ENCODE assay signal across 9 mouse cellular contexts in the genomic region with DNA sequence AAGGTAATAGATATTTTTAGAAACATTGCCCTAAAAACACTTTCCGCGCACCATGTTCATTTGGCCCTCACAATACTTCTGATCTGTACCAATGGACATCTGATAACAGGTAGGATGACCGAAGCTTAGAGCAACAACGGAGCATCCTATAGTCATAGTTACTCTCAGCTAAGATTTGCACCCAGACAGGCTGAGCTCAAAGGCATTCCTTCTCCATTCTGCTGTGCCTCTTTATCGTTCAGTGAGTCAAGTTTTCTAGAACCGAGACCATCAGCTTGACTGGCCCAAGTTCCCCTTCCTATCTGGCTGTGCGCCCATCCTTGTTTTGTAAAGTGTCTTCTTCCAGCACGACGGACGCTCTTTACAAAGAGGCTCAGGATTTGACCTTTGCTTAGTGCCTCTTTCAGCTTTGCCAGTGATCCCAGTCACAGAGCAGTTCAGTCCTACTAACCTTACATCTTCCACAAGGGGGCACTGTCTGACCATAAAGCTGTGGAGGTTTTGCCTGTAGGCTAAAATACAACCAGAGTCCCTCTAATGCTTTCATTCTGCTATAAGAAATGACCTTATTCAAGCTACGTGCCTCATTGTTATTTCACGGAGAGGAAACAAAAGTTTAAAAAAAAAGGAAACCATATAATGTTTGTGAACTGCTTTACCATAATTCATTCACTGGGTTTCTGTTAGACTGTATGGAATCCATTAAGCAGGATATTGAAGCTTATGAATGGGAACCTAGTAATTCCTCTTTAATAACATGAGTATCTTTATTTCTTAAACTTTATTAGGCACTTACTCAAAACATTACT. TPM values are rescaled to one million over a fixed set of nuclear protein-coding genes. Genes with fewer than 3 reads are reported as not detected.
DNase-seq lines count a peak whose midpoint lies in the region; ATAC-seq and TF ChIP-seq lines count a peak whose summit lies in the region.
"Had no signal": no experiment of that assay in that cellular context is flagged by ENCODE, and none has a peak within 500 bp of the region (broad histone marks: within the 10 kb centered on the region; RNA-seq: fewer than 3 reads in every experiment).

No protein-coding gene starts in this region.

- H3K4me1 ChIP-seq in liver, adult 2 months (ENCODE audit: control insufficient read depth, insufficient read depth, low read length) = no peaks in the 10 kb centered on the region
- no peaks in the 10 kb centered on the region for H3K4me1 ChIP-seq in liver, embryonic 11.5 days (replicated peaks; ENCODE audit: control insufficient read depth, insufficient read depth, low read length)
- no peaks in the 10 kb centered on the region for H3K4me1 ChIP-seq in embryonic facial prominence, embryonic 15.5 days
- H3K4me1 ChIP-seq in hindbrain, embryonic 11.5 days (replicated peaks; ENCODE audit: control insufficient read depth, insufficient read depth, low read length) = no peaks in the 10 kb centered on the region

- TF ChIP-seq POLR2A in liver, adult 2 months (IDR thresholded peaks at IDR 0.05; ENCODE audit: extremely low read depth, insufficient read depth, low read length) = no peak
- no peak for TF ChIP-seq POLR2A in brain, embryonic 14.5 days (IDR thresholded peaks at IDR 0.05; ENCODE audit: borderline replicate concordance, extremely low read depth, insufficient read depth, insufficient read length, poor library complexity, severe bottlenecking)

- H3K9ac ChIP-seq in liver, adult 2 months (ENCODE audit: low read depth, low read length) = no peak overlapping the region
- H3K9ac ChIP-seq in liver, embryonic 11.5 days (ENCODE audit: low read depth, low read length) = no peak overlapping the region
- H3K9ac ChIP-seq in embryonic facial prominence, embryonic 15.5 days = no peak overlapping the region
- H3K9ac ChIP-seq in hindbrain, embryonic 11.5 days (ENCODE audit: low read depth, low read length) = no peak overlapping the region

- peak; percentile 52 for TF ChIP-seq CTCF in liver, adult 2 months (IDR thresholded peaks at IDR 0.05; ENCODE audit: low read depth, low read length)
- peak; percentile 83; the same call in 1 of the 2 replicates for TF ChIP-seq CTCF in brain, embryonic 14.5 days (IDR thresholded peaks at IDR 0.05; ENCODE audit: borderline replicate concordance, extremely low read depth, insufficient read depth, insufficient read length)

- no peaks in the 10 kb centered on the region for H3K27me3 ChIP-seq in liver, adult 2 months (ENCODE audit: control insufficient read depth, insufficient read depth, low read length)
- H3K27me3 ChIP-seq in liver, embryonic 11.5 days (replicated peaks; ENCODE audit: control insufficient read depth, insufficient read depth, low read length) = no peaks in the 10 kb centered on the region
- no peaks in the 10 kb centered on the region for H3K27me3 ChIP-seq in embryonic facial prominence, embryonic 15.5 days
- H3K27me3 ChIP-seq in hindbrain, embryonic 11.5 days (ENCODE audit: control insufficient read depth, insufficient read depth, low read length) = no peaks in the 10 kb centered on the region

- DNase-seq in liver, adult 2 months (ENCODE audit: extremely low read depth, low read depth, low spot score) = peak; percentile 57
- DNase-seq in liver, embryonic 11.5 days (ENCODE audit: low spot score) = no peak
- DNase-seq in brain, embryonic 14.5 days (ENCODE audit: low read depth) = peak; percentile 92
- DNase-seq in hindbrain, embryonic 11.5 days (ENCODE audit: low spot score) = peak; percentile 89
- peak; percentile 37 for DNase-seq in layer of hippocampus, adult 9-11 months
- peak; percentile 83 for DNase-seq in lung, postnatal 36 days
- peak; percentile 29 for DNase-seq in right cerebral cortex, postnatal 14 days

- no peaks in the 10 kb centered on the region for H3K36me3 ChIP-seq in liver, adult 2 months (ENCODE audit: control insufficient read depth, insufficient read depth, low read length)
- H3K36me3 ChIP-seq in liver, embryonic 11.5 days (ENCODE audit: control insufficient read depth, insufficient read depth, low read length) = no peaks in the 10 kb centered on the region
- H3K36me3 ChIP-seq in embryonic facial prominence, embryonic 15.5 days = no peaks in the 10 kb centered on the region
- H3K36me3 ChIP-seq in hindbrain, embryonic 11.5 days (ENCODE audit: control insufficient read depth, insufficient read depth, low read length) = no peaks in the 10 kb centered on the region

- no peak overlapping the region for H3K4me3 ChIP-seq in liver, adult 2 months (ENCODE audit: insufficient read depth, low read depth, low read length)
- no peak overlapping the region for H3K4me3 ChIP-seq in liver, embryonic 11.5 days (ENCODE audit: low read depth, low read length)
- no peak overlapping the region for H3K4me3 ChIP-seq in embryonic facial prominence, embryonic 15.5 days (replicated peaks)
- no peak overlapping the region for H3K4me3 ChIP-seq in hindbrain, embryonic 11.5 days (ENCODE audit: low read depth, low read length)

- no peak overlapping the region for H3K4me2 ChIP-seq in liver, embryonic 11.5 days
- no peak overlapping the region for H3K4me2 ChIP-seq in embryonic facial prominence, embryonic 15.5 days (replicated peaks)
- no peak overlapping the region for H3K4me2 ChIP-seq in hindbrain, embryonic 11.5 days (replicated peaks; ENCODE audit: low read depth, low read length)

- 55% methylated on average over 12 of the region's 12 CpGs for WGBS in liver, adult 2 months
- WGBS in liver, embryonic 11.5 days = 53% methylated on average over 12 of the region's 12 CpGs
- 49% methylated on average over 12 of the region's 12 CpGs for WGBS in embryonic facial prominence, embryonic 15.5 days
- 53% methylated on average over 12 of the region's 12 CpGs for WGBS in hindbrain, embryonic 11.5 days

- H3K27ac ChIP-seq in liver, adult 2 months (replicated peaks; ENCODE audit: insufficient read depth, low read depth, low read length) = no peak overlapping the region
- H3K27ac ChIP-seq in liver, embryonic 11.5 days (ENCODE audit: low read depth, low read length) = no peak overlapping the region
- no peak overlapping the region for H3K27ac ChIP-seq in embryonic facial prominence, embryonic 15.5 days (replicated peaks)
- no peak overlapping the region for H3K27ac ChIP-seq in hindbrain, embryonic 11.5 days (ENCODE audit: low read depth, low read length)

- no peak for ATAC-seq in liver, embryonic 11.5 days (replicated peaks; ENCODE audit: low FRiP score)
- ATAC-seq in embryonic facial prominence, embryonic 15.5 days (ENCODE audit: insufficient number of reproducible peaks, low FRiP score, low TSS enrichment, low read depth) = peak; percentile 63; the same call in 1 of the 2 replicates
- peak; percentile 86 for ATAC-seq in hindbrain, embryonic 11.5 days (ENCODE audit: low FRiP score)

- no peaks in the 10 kb centered on the region for H3K79me2 ChIP-seq in liver, adult 2 months (ENCODE audit: control insufficient read depth, insufficient read depth, low read length)

- no peaks in the 10 kb centered on the region for H3K9me3 ChIP-seq in liver, embryonic 11.5 days (ENCODE audit: control insufficient read depth, low read length)
- H3K9me3 ChIP-seq in embryonic facial prominence, embryonic 15.5 days (replicated peaks) = no peaks in the 10 kb centered on the region
- no peaks in the 10 kb centered on the region for H3K9me3 ChIP-seq in hindbrain, embryonic 11.5 days (ENCODE audit: control insufficient read depth, low read length)

RNA-seq across cellular contexts. Expression of a gene that starts 35.2 kb away (rescaled TPM):
- total RNA-seq in liver, adult 2 months (2014; rRNA removed) = 0.27 and 0.28 TPM in 2 replicates
- polyA plus RNA-seq in liver, adult 2 months (2012; rRNA removed) = 0.10 TPM in 1 of 2 replicates, not detected in the other
- 0.04 and 0.14 TPM in 2 replicates for polyA plus RNA-seq in liver, embryonic 11.5 days (2014; fragmentation: Nextera tagmentation; extraction: Ambion mirVana)
- polyA plus RNA-seq in brain, embryonic 14.5 days (2012; rRNA removed) = 2.1 and 3.3 TPM in 2 replicates
- polyA plus RNA-seq in embryonic facial prominence, embryonic 15.5 days (2015; fragmentation: Nextera tagmentation; extraction: Ambion mirVana) = 1.2 and 1.7 TPM in 2 replicates
- polyA plus RNA-seq in hindbrain, embryonic 11.5 days (2014; fragmentation: Nextera tagmentation; extraction: Ambion mirVana) = 17.2 and 26.2 TPM in 2 replicates
- polyA plus RNA-seq: small intestine, adult 2 months had no signal
